Mouse (Mus musculus): ENCODE measurements around the gene B3gnt2. TPM values are rescaled to one million over a fixed set of nuclear protein-coding genes. Genes with fewer than 3 reads are reported as not detected.

The B3gnt2 gene
- total RNA-seq, 1 experiment, result 25.7 TPM

GRCm38 (mm10) chr11:22897642-22898041, 36.9 kb upstream of the B3gnt2 start:
- in situ Hi-C loops (cut with MboI; ENCODE audit: low sequenced_read_pairs in 2 of 2, unreplicated experiment in 2 of 2), result no loop called here
- Histone ChIP-seq H3K9ac (ENCODE audit: insufficient read depth, low read depth, low read length, poor library complexity, severe bottlenecking) (no peak overlapping the region), H3K9me3 (ENCODE audit: control insufficient read depth, insufficient read depth, low read depth, low read length) (no peaks in the 10 kb centered on the region), H3K36me3 (ENCODE audit: control insufficient read depth, insufficient read depth, low read length, poor library complexity, severe bottlenecking) (no peaks in the 10 kb centered on the region), H3K4me1 (ENCODE audit: control insufficient read depth in 2 of 2, insufficient read depth in 2 of 2, low read length in 2 of 2, poor library complexity in 1 of 2) (peaks cover 0 to 7% of the 10 kb centered on the region in 2 experiments; a peak in 2 of 4 replicates), H3K27ac (ENCODE audit: insufficient read depth, low read depth, low read length, poor library complexity, severe bottlenecking) (no peak overlapping the region), H3K4me3 (ENCODE audit: insufficient read depth in 1 of 2, low read depth in 1 of 2, low read length in 2 of 2, poor library complexity in 1 of 2, severe bottlenecking in 1 of 2) (no peak overlapping the region)
- peak; percentile 1 for DNase-seq (ENCODE audit: low read depth, low spot score)
- no peak for TF ChIP-seq CHD2 (IDR thresholded peaks at IDR 0.05; ENCODE audit: low read depth, low read length)
- peak; percentile 54 for TF ChIP-seq MAFK (IDR thresholded peaks at IDR 0.05; ENCODE audit: insufficient read depth, low read depth, low read length)

- no peak for TF ChIP-seq CHD2 (IDR thresholded peaks at IDR 0.05; ENCODE audit: low read depth, low read length)
- DNase-seq (ENCODE audit: low read depth, low spot score), result no peak
- Histone ChIP-seq H3K36me3 (ENCODE audit: control insufficient read depth, insufficient read depth, low read length, poor library complexity, severe bottlenecking) (no peaks in the 10 kb centered on the region), H3K9me3 (ENCODE audit: control insufficient read depth, insufficient read depth, low read depth, low read length) (no peaks in the 10 kb centered on the region), H3K9ac (ENCODE audit: insufficient read depth, low read depth, low read length, poor library complexity, severe bottlenecking) (no peak overlapping the region), H3K4me1 (ENCODE audit: control insufficient read depth in 2 of 2, insufficient read depth in 2 of 2, low read length in 2 of 2, poor library complexity in 1 of 2) (peaks cover 0 to 7% of the 10 kb centered on the region in 2 experiments; a peak in 2 of 4 replicates), H3K27ac (ENCODE audit: insufficient read depth, low read depth, low read length, poor library complexity, severe bottlenecking) (no peak overlapping the region), H3K4me3 (ENCODE audit: insufficient read depth in 1 of 2, low read depth in 1 of 2, low read length in 2 of 2, poor library complexity in 1 of 2, severe bottlenecking in 1 of 2) (no peak overlapping the region)
- in situ Hi-C loops (cut with MboI; ENCODE audit: low sequenced_read_pairs in 2 of 2, unreplicated experiment in 2 of 2), result no loop called here
Observed at GRCm38 (mm10) chr11:22897127-22897526, 36.4 kb upstream of the B3gnt2 start.

- no peaks in the 10 kb centered on the region for H3K9me3 ChIP-seq (ENCODE audit: control insufficient read depth, insufficient read depth, low read depth, low read length)
- H3K9ac ChIP-seq (ENCODE audit: insufficient read depth, low read depth, low read length, poor library complexity, severe bottlenecking), result no peak overlapping the region
- no peak for DNase-seq (ENCODE audit: low read depth, low spot score)
- no peaks in the 10 kb centered on the region for H3K36me3 ChIP-seq (ENCODE audit: control insufficient read depth, insufficient read depth, low read length, poor library complexity, severe bottlenecking)
- no peak overlapping the region for H3K4me3 ChIP-seq (ENCODE audit: insufficient read depth in 1 of 2, low read depth in 1 of 2, low read length in 2 of 2, poor library complexity in 1 of 2, severe bottlenecking in 1 of 2)
- TF ChIP-seq MAFK (IDR thresholded peaks at IDR 0.05; ENCODE audit: insufficient read depth, low read depth, low read length) (no peak), ZC3H11A (IDR thresholded peaks at IDR 0.05; ENCODE audit: borderline replicate concordance, low read depth, low read length) (no peak)
- in situ Hi-C loops (cut with MboI; ENCODE audit: low sequenced_read_pairs in 2 of 2, unreplicated experiment in 2 of 2), result no loop called here
- peaks cover 0 to 3% of the 10 kb centered on the region in 2 experiments; a peak in 2 of 4 replicates for H3K4me1 ChIP-seq (ENCODE audit: control insufficient read depth in 2 of 2, insufficient read depth in 2 of 2, low read length in 2 of 2, poor library complexity in 1 of 2)
- no peak overlapping the region for H3K27ac ChIP-seq (ENCODE audit: insufficient read depth, low read depth, low read length, poor library complexity, severe bottlenecking)
Observed at GRCm38 (mm10) chr11:22893075-22893474, 32.3 kb upstream of the B3gnt2 start.

- DNase-seq (ENCODE audit: low read depth, low spot score), result no peak
- no peak overlapping the region for H3K4me3 ChIP-seq (ENCODE audit: insufficient read depth in 1 of 2, low read depth in 1 of 2, low read length in 2 of 2, poor library complexity in 1 of 2, severe bottlenecking in 1 of 2)
- in situ Hi-C loops (cut with MboI; ENCODE audit: low sequenced_read_pairs in 2 of 2, unreplicated experiment in 2 of 2), result no loop called here
- H3K9me3 ChIP-seq (ENCODE audit: control insufficient read depth, insufficient read depth, low read depth, low read length), result no peaks in the 10 kb centered on the region
- no peaks in the 10 kb centered on the region for H3K4me1 ChIP-seq (ENCODE audit: control insufficient read depth in 2 of 2, insufficient read depth in 2 of 2, low read length in 2 of 2, poor library complexity in 1 of 2)
- H3K27ac ChIP-seq (ENCODE audit: insufficient read depth, low read depth, low read length, poor library complexity, severe bottlenecking), result no peak overlapping the region
- TF ChIP-seq CHD2 (IDR thresholded peaks at IDR 0.05; ENCODE audit: low read depth, low read length) (no peak), ZNF384 (IDR thresholded peaks at IDR 0.05; ENCODE audit: low read depth, low read length) (no peak), HCFC1 (IDR thresholded peaks at IDR 0.05; ENCODE audit: borderline replicate concordance, insufficient read depth, low read length) (no peak), ZC3H11A (IDR thresholded peaks at IDR 0.05; ENCODE audit: borderline replicate concordance, low read depth, low read length) (no peak), MAFK (IDR thresholded peaks at IDR 0.05; ENCODE audit: insufficient read depth, low read depth, low read length) (no peak)
- no peaks in the 10 kb centered on the region for H3K36me3 ChIP-seq (ENCODE audit: control insufficient read depth, insufficient read depth, low read length, poor library complexity, severe bottlenecking)
- H3K9ac ChIP-seq (ENCODE audit: insufficient read depth, low read depth, low read length, poor library complexity, severe bottlenecking), result no peak overlapping the region
Observed at GRCm38 (mm10) chr11:22892466-22892865, 31.7 kb upstream of the B3gnt2 start.

- H3K36me3 ChIP-seq (ENCODE audit: control insufficient read depth, insufficient read depth, low read length, poor library complexity, severe bottlenecking), result no peaks in the 10 kb centered on the region
- no peaks in the 10 kb centered on the region for H3K9me3 ChIP-seq (ENCODE audit: control insufficient read depth, insufficient read depth, low read depth, low read length)
- H3K4me3 ChIP-seq (ENCODE audit: insufficient read depth in 1 of 2, low read depth in 1 of 2, low read length in 2 of 2, poor library complexity in 1 of 2, severe bottlenecking in 1 of 2), result no peak overlapping the region
- no peak overlapping the region for H3K27ac ChIP-seq (ENCODE audit: insufficient read depth, low read depth, low read length, poor library complexity, severe bottlenecking)
- in situ Hi-C loops (cut with MboI; ENCODE audit: low sequenced_read_pairs in 2 of 2, unreplicated experiment in 2 of 2), result no loop called here
- DNase-seq (ENCODE audit: low read depth, low spot score), result no peak
- H3K4me1 ChIP-seq (ENCODE audit: control insufficient read depth in 2 of 2, insufficient read depth in 2 of 2, low read length in 2 of 2, poor library complexity in 1 of 2), result no peaks in the 10 kb centered on the region
- TF ChIP-seq HCFC1 (IDR thresholded peaks at IDR 0.05; ENCODE audit: borderline replicate concordance, insufficient read depth, low read length), result no peak
- TF ChIP-seq ZNF384 (IDR thresholded peaks at IDR 0.05; ENCODE audit: low read depth, low read length), result no peak
- TF ChIP-seq ZC3H11A (IDR thresholded peaks at IDR 0.05; ENCODE audit: borderline replicate concordance, low read depth, low read length), result no peak
- TF ChIP-seq MAFK (IDR thresholded peaks at IDR 0.05; ENCODE audit: insufficient read depth, low read depth, low read length), result no peak
- no peak for TF ChIP-seq CHD2 (IDR thresholded peaks at IDR 0.05; ENCODE audit: low read depth, low read length)
- H3K9ac ChIP-seq (ENCODE audit: insufficient read depth, low read depth, low read length, poor library complexity, severe bottlenecking), result no peak overlapping the region
Observed at GRCm38 (mm10) chr11:22891876-22892275, 31.1 kb upstream of the B3gnt2 start.
